Mouse (Mus musculus) G1E (cell line): ENCODE measurements at regions not wholly inside any gene's neighbourhood (a gene's known extent, or its start where the extent isn't known, plus 50 kb on each side); places are given as distances from the start of the nearest gene placed in this dataset.

Experiments used
- ATAC-seq: 2 replicates; pipeline ENCODE4 v1.8.0; 2016; ENCODE audit warnings: mild to moderate bottlenecking; ENCODE audit not compliant: insufficient number of reproducible peaks, poor library complexity, low FRiP score, severe bottlenecking; ENCODE audit errors: extremely low read depth
- DNase-seq: peaks from one replicate; pipeline ENCODE4 v3.0.0; 2012; ENCODE audit warnings: low spot score
- H3K27me3 ChIP-seq: 2 replicates; pipeline ENCODE4 v1.6.1; 2012; ENCODE audit warnings: mild to moderate bottlenecking, low read length, inconsistent platforms; ENCODE audit not compliant: insufficient read depth
- H3K36me3 ChIP-seq: replicated peaks from 2 replicates; pipeline ENCODE3; 2012; ENCODE audit warnings: mild to moderate bottlenecking, inconsistent platforms
- H3K4me1 ChIP-seq: 2 replicates; pipeline ENCODE4 v1.6.1; 2012; ENCODE audit warnings: low read depth, low read length, inconsistent platforms, mixed read lengths; ENCODE audit not compliant: insufficient read depth
- H3K4me3 ChIP-seq: 2 replicates; pipeline ENCODE4 v1.5.1; 2012; ENCODE audit warnings: low read depth, mild to moderate bottlenecking, inconsistent platforms, low read length, moderate library complexity, mixed read lengths
- H3K9me3 ChIP-seq: replicated peaks from 2 replicates; pipeline ENCODE4 v1.6.1; 2012; ENCODE audit warnings: inconsistent platforms
- CTCF ChIP-seq: IDR thresholded peaks from 2 replicates; pipeline ENCODE4 v1.5.1; 2012; ENCODE audit warnings: low read depth, low read length, inconsistent platforms, mixed read lengths
- GATA1 ChIP-seq: IDR thresholded peaks from 2 replicates; pipeline ENCODE4 v1.6.1; 2012; ENCODE audit warnings: borderline replicate concordance, low read length, inconsistent platforms, mixed read lengths
- GATA2 ChIP-seq: IDR thresholded peaks from 2 replicates; pipeline ENCODE4 v1.6.1; 2012; ENCODE audit warnings: low read depth, low read length, inconsistent platforms, borderline replicate concordance
- POLR2AphosphoS5 ChIP-seq: IDR thresholded peaks from 2 replicates; pipeline ENCODE4 v1.6.1; 2012; ENCODE audit warnings: low read depth, low read length, inconsistent platforms; ENCODE audit not compliant: insufficient replicate concordance
- TAL1 ChIP-seq: conservative IDR thresholded peaks from 2 replicates; pipeline ENCODE4 v1.6.1; 2012; ENCODE audit warnings: low read depth, low read length, inconsistent platforms, mixed read lengths

DNA sequence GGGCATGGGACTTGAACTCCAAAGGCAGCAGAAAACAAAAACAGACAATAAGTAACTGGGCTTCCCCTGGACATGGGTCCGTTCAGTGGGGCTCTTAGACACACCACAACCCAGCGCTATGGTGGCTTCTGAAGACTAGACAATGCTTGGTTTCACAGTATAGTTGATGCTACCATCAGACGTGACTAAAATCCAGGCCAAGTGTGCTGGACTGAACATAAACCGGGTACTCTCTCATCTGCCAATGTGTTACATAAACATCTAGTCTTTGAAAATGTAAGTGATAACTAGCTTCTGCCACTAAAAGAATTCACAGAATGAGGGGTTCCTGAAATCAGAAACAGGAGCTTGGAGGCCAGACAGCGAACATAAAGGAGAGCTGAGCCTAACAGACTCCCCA, 251.7 kb upstream of the Thrb start:
- H3K36me3 ChIP-seq, result no peaks in the 10 kb centered on the region
- no peaks in the 10 kb centered on the region; the same call in 1 of the 2 replicates for H3K4me1 ChIP-seq
- H3K9me3 ChIP-seq, result no peaks in the 10 kb centered on the region
- no peak overlapping the region for H3K4me3 ChIP-seq
- DNase-seq (no peak), ATAC-seq (no peak)
- no peaks in the 10 kb centered on the region for H3K27me3 ChIP-seq
- TF ChIP-seq GATA2, result no peak
- no peak for TF ChIP-seq POLR2AphosphoS5
- no peak for TF ChIP-seq TAL1
- no peak for TF ChIP-seq GATA1
- no peak for TF ChIP-seq CTCF

DNA sequence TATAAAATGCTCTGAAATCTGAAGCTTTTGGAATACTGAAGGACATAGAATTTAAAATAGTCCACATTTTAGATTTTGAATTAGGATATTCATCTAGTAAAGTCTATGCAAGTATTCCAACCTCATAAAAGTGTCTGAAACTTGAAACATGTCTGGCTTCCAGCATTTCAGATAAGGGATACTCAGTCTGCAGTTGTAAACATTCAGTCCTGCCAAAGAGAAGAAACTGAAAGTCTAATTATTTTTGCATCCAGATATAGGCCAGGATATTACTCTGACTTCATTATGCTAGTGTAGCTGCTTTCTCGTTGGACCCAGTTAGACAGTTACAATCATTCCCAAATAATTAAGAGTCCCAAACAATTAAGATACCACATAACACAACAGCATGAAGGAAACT, 251.2 kb upstream of the Thrb start:
- Histone ChIP-seq H3K4me1 (no peaks in the 10 kb centered on the region; the same call in 1 of the 2 replicates), H3K36me3 (no peaks in the 10 kb centered on the region), H3K4me3 (no peak overlapping the region), H3K27me3 (0 out of 2 replicates have a peak, but pooled peaks cover 3% of the 10 kb centered on the region), H3K9me3 (no peaks in the 10 kb centered on the region)
- TF ChIP-seq CTCF, result no peak
- no peak for TF ChIP-seq GATA1
- no peak for TF ChIP-seq TAL1
- TF ChIP-seq POLR2AphosphoS5, result no peak
- TF ChIP-seq GATA2, result no peak
- no peak for ATAC-seq
- DNase-seq, result no peak

GRCm38 (mm10) chr14:17409497-17409896, 250.6 kb upstream of the Thrb start:
- H3K4me1 ChIP-seq, result peaks cover under 1% of the 10 kb centered on the region; the same call in 1 of the 2 replicates

DNA sequence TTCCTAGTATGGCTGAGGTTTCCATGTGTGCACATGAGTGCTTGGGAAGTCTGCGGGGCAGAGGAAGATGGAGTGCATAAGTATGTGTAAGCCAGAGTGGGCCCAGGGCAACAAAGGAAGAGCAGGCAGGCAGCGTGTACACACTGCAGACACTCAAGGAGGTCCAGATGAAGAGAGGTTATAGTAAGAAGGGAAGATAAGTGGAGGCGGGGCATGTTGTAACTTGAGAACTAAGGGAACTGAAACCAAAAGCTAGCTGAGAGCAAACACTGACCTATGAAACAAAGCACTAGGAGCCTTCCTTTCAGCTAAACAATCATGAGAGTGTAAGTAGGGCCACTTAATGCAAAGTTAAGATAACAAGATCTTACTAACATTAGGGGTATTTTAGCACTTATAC, 249.3 kb upstream of the Thrb start:
- H3K9me3 ChIP-seq, result no peaks in the 10 kb centered on the region
- no peaks in the 10 kb centered on the region for H3K36me3 ChIP-seq
- ATAC-seq, result no peak
- H3K4me1 ChIP-seq, result peaks cover 2% of the 10 kb centered on the region; the same call in 1 of the 2 replicates
- DNase-seq, result no peak
- H3K27me3 ChIP-seq, result 0 out of 2 replicates have a peak, but pooled peaks cover 3% of the 10 kb centered on the region
- TF ChIP-seq GATA1, result no peak
- TF ChIP-seq CTCF, result no peak
- no peak for TF ChIP-seq TAL1
- no peak for TF ChIP-seq GATA2
- no peak for TF ChIP-seq POLR2AphosphoS5
- H3K4me3 ChIP-seq, result no peak overlapping the region

More at GRCm38 (mm10) chr14:17409497-17409896, 250.6 kb upstream of the Thrb start:
- no peak for ATAC-seq
- Histone ChIP-seq H3K27me3 (0 out of 2 replicates have a peak, but pooled peaks cover 3% of the 10 kb centered on the region), H3K36me3 (no peaks in the 10 kb centered on the region), H3K4me3 (no peak overlapping the region), H3K9me3 (no peaks in the 10 kb centered on the region)
- DNase-seq, result no peak
- TF ChIP-seq POLR2AphosphoS5, result no peak
- no peak for TF ChIP-seq CTCF

- Histone ChIP-seq H3K27me3 (0 out of 2 replicates have a peak, but pooled peaks cover 3% of the 10 kb centered on the region), H3K4me1 (peaks cover 2% of the 10 kb centered on the region; the same call in 1 of the 2 replicates), H3K4me3 (no peak overlapping the region), H3K9me3 (no peaks in the 10 kb centered on the region), H3K36me3 (no peaks in the 10 kb centered on the region)
- ATAC-seq, result no peak
- no peak for DNase-seq
- TF ChIP-seq POLR2AphosphoS5 (no peak), TAL1 (no peak), CTCF (no peak), GATA2 (no peak), GATA1 (no peak)
Measured at GRCm38 (mm10) chr14:17411299-17411698, 248.8 kb upstream of the Thrb start.

GRCm38 (mm10) chr14:17414246-17414888, 245.7 kb upstream of the Thrb start:
- no peak; the same call in 1 of the 2 replicates for ATAC-seq

More at GRCm38 (mm10) chr14:17414246-17414888, 245.7 kb upstream of the Thrb start:
- H3K36me3 ChIP-seq, result no peaks in the 10 kb centered on the region
- peaks cover 2% of the 10 kb centered on the region; the same call in 1 of the 2 replicates for H3K4me1 ChIP-seq
- no peak for TF ChIP-seq GATA2
- no peak for TF ChIP-seq TAL1
- peaks cover 3% of the 10 kb centered on the region; the same call in 1 of the 2 replicates for H3K27me3 ChIP-seq
- H3K9me3 ChIP-seq, result no peaks in the 10 kb centered on the region
- no peak overlapping the region for H3K4me3 ChIP-seq
- no peak for DNase-seq
